Mouse (Mus musculus) forebrain, embryonic 15.5 days (tissue): ENCODE results near the gene Slc25a12. TPM values are rescaled to one million over a fixed set of nuclear protein-coding genes. Genes with fewer than 3 reads are reported as not detected.

ENCODE experiments used
- ATAC-seq: fragments of 200-750 bp; cut with Nextera tagmentation; replicated peaks from 2 replicates; pipeline ENCODE4 v1.8.0; 2017; ENCODE audit warnings: mild to moderate bottlenecking, moderate TSS enrichment, moderate library complexity
- H3K27ac ChIP-seq: fragments of 300-500 bp; sonication (generic); replicated peaks from 2 replicates; pipeline ENCODE4 v1.5.1; 2015; ENCODE audit warnings: mild to moderate bottlenecking, inconsistent platforms
- H3K27me3 ChIP-seq: fragments of 300-500 bp; sonication (generic); 2 replicates; pipeline ENCODE4 v1.6.1; 2015; ENCODE audit warnings: inconsistent platforms
- H3K36me3 ChIP-seq: fragments of 300-500 bp; sonication (generic); 2 replicates; pipeline ENCODE4 v1.6.1; 2015; ENCODE audit warnings: mild to moderate bottlenecking, inconsistent platforms
- H3K4me1 ChIP-seq: fragments of 300-500 bp; sonication (generic); 2 replicates; pipeline ENCODE4 v1.6.1; 2015; ENCODE audit warnings: inconsistent platforms
- H3K4me2 ChIP-seq: fragments of 300-500 bp; sonication (generic); replicated peaks from 2 replicates; pipeline ENCODE4 v1.6.1; 2015; ENCODE audit warnings: mild to moderate bottlenecking, inconsistent platforms
- H3K4me3 ChIP-seq: fragments of 300-500 bp; sonication (generic); 2 replicates; pipeline ENCODE4 v1.5.1; 2015; ENCODE audit warnings: mild to moderate bottlenecking, inconsistent platforms
- H3K9ac ChIP-seq: fragments of 300-500 bp; sonication (generic); replicated peaks from 2 replicates; pipeline ENCODE4 v1.6.1; 2015; ENCODE audit warnings: mild to moderate bottlenecking, inconsistent platforms
- H3K9me3 ChIP-seq: fragments of 300-500 bp; sonication (generic); 2 replicates; pipeline ENCODE4 v1.6.1; 2016; ENCODE audit warnings: inconsistent platforms
- WGBS: fragments of 180-500 bp; shearing (Covaris S2); methylation state at CpG from one replicate; pipeline ENCODE4 v1.1.7; 2015; ENCODE audit warnings: mixed read lengths; 5-methylcytosine and 5-hydroxymethylcytosine counted together
- polyA plus RNA-seq: library from polyadenylated mRNA; unstranded; fragments of >200 nt; fragmentation: Nextera tagmentation; extraction: Ambion mirVana; gene quantifications from 2 replicates; pipeline ENCODE4 v1.2.1, GENCODE M21; 2015

Gene Slc25a12
- polyA plus RNA-seq, 1 experiment from 2014 or later, result 82.0 TPM

DNA sequence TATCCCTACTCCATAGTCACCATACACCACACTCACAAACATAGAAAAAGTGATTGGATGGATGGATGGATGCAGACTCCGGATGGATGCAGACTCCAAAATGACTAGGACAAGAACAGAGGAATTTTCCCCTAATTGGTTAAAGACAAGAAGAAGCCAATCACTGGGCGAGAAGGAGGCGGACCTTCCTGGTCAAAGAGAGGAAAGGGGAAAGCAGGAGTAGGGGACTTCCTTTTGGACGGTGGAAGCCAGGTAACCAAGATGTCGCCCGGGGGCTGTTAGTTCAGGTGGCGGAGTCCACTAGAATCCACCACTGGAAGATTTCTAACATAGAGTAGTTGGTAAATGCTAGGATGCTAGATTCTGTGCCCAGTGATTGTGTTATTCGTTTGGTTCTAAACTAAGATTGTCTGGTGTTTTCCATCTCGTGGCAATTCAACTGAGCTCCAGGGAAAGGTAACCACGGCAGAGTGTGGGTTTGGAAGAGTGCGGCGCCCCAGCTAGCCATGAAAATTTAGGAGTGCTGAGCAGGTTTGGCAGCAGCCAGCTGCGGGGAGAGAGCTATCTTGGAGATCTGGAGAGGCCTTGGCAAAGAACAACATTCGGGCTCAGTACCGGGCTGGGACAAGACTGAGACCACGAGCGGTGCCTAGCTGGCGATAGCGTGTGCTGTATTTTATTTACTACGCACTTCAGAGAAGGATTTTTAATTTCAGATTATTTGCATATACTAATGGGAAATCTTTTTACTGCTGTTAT, 19.6 kb downstream of the Slc25a12 start:
- 94% methylated on average over 20 of the region's 20 CpGs for WGBS
- H3K9me3 ChIP-seq, result no peaks in the 10 kb centered on the region
- ATAC-seq, result no peak

DNA sequence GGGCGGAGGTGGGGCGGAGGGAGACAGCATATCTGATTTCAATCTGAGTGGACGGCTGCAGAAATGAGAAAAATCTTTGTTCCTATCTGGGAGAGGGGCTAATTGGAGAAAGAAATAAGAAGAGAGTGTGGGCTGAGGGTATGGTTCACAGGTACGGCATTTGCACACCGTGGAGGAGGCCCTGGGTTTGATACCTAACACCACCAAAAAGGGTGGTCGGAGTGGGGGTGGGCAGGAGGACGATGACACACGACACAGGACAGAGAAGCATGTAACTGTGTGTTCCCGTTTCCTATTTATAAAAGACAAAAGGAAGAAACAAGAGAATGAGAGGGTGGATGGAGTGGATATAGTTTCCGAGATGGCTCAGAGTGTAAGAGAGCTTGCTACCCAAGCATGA, 20.4 kb downstream of the Slc25a12 start:
- WGBS, result 92% methylated on average over 10 of the region's 10 CpGs

More for the DNA sequence above, 19.6 kb downstream of the Slc25a12 start:
- H3K27me3 ChIP-seq, result no peaks in the 10 kb centered on the region
- H3K4me1 ChIP-seq, result no peaks in the 10 kb centered on the region
- no peak overlapping the region for H3K4me3 ChIP-seq
- H3K4me2 ChIP-seq, result no peak overlapping the region
- peaks cover 15% of the 10 kb centered on the region for H3K36me3 ChIP-seq
- no peak overlapping the region for H3K9ac ChIP-seq
- no peak overlapping the region for H3K27ac ChIP-seq

DNA sequence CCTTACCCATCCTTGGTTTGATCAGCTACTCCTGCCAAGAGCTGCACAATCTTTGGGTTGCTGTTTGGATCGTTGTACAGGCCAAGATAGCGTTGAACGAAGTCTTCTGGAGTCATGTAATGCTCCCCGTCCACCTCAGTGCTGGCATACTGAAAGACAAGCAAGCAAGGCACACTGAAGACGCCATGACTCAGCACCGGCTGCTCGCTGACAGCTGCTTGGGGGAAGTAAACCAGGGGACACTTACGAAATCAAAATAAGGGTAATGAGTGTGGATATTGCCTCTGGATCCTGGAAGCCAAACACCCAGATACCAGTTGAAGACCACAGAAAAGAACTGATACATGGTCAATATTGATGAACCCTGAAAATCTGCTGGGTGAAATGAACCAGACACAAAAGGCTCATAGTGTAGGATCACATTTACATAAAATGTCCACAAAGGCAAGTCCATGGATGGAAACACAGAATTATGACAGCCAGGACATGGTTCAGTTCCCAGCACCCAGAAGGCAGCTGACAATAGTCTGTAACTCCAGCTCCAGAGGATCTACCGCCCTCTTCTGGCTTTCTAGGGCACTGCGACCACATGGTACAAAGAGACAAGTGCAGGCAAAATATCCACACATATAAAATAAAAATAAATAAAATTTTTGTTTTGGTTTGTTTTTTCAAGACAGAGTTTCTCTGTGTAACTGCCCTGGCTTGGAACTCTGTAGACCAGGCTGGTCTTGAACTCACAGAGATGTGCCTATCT, 23.5 kb downstream of the Slc25a12 start:
- no peak overlapping the region for H3K9ac ChIP-seq
- no peak for ATAC-seq
- no peaks in the 10 kb centered on the region for H3K4me1 ChIP-seq
- H3K27ac ChIP-seq, result no peak overlapping the region
- H3K9me3 ChIP-seq, result no peaks in the 10 kb centered on the region
- no peak overlapping the region for H3K4me3 ChIP-seq
- WGBS, result 95% methylated on average over 10 of the region's 10 CpGs
- H3K36me3 ChIP-seq, result peaks cover 20% of the 10 kb centered on the region
- H3K27me3 ChIP-seq, result no peaks in the 10 kb centered on the region
- no peak overlapping the region for H3K4me2 ChIP-seq

More for the DNA sequence above, 20.4 kb downstream of the Slc25a12 start:
- H3K4me2 ChIP-seq, result no peak overlapping the region
- H3K9ac ChIP-seq, result no peak overlapping the region
- H3K36me3 ChIP-seq, result peaks cover 20% of the 10 kb centered on the region
- no peak overlapping the region for H3K27ac ChIP-seq
- no peaks in the 10 kb centered on the region for H3K9me3 ChIP-seq
- no peak for ATAC-seq
- no peaks in the 10 kb centered on the region for H3K27me3 ChIP-seq
- H3K4me1 ChIP-seq, result no peaks in the 10 kb centered on the region
- no peak overlapping the region for H3K4me3 ChIP-seq

DNA sequence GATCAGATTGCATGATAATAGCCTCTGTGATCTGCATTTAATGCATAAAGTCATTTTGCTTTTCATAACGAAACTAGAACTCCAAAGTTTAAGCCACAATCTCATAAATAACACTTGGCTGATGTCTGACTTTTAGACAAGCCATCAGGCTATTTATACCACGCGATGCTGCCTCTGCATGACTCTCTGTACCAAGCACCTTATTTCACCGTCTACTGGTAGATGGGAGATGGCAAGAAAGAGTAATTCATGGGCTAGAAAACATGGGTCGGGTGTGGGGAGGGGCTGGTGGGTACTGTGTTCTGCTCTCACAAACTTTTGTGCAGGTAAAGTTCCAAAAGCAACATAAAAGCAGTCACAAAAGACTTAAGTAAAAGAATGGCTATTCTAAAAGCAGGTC, 27.4 kb downstream of the Slc25a12 start:
- Histone ChIP-seq H3K27ac (no peak overlapping the region), H3K9ac (no peak overlapping the region), H3K27me3 (no peaks in the 10 kb centered on the region), H3K9me3 (no peaks in the 10 kb centered on the region), H3K4me3 (no peak overlapping the region), H3K4me2 (no peak overlapping the region), H3K4me1 (no peaks in the 10 kb centered on the region), H3K36me3 (peaks cover 16% of the 10 kb centered on the region)
- 86% methylated on average over 5 of the region's 5 CpGs for WGBS
- no peak for ATAC-seq

DNA sequence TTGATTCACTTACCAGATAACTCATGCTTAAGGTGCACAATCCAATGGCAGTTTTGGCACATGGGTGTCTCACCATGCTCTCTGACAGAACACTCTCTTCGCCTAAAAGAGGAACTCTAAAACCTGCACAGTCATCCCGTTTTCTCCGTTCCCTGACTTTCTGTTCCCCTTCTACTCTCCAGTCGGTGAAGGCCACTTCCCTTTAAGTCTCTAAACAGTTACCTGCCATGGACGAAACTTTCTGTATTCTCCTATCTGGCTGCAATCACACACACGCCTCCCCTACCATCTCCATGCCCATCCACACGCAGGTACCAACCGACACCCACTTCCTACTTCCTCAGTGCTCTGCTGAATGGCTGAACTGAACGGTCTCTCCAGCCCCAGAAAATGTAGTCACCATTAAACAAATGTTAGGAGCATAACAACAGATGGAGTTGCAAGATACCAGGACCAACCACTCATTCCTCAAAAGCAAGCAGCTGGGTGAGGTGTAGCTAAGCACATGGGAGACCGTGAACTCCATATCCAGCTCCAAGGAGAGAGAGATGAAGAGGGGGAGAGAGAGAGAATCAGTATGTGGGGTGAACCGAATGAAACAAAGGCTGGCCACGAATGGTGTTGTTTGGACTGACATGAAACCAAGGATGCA, 29.3 kb downstream of the Slc25a12 start:
- Histone ChIP-seq H3K9me3 (no peaks in the 10 kb centered on the region), H3K9ac (no peak overlapping the region), H3K4me1 (no peaks in the 10 kb centered on the region), H3K36me3 (peaks cover 10% of the 10 kb centered on the region), H3K4me2 (no peak overlapping the region), H3K27ac (no peak overlapping the region), H3K27me3 (no peaks in the 10 kb centered on the region), H3K4me3 (no peak overlapping the region)
- ATAC-seq, result no peak
- 85% methylated on average over 12 of the region's 12 CpGs for WGBS

DNA sequence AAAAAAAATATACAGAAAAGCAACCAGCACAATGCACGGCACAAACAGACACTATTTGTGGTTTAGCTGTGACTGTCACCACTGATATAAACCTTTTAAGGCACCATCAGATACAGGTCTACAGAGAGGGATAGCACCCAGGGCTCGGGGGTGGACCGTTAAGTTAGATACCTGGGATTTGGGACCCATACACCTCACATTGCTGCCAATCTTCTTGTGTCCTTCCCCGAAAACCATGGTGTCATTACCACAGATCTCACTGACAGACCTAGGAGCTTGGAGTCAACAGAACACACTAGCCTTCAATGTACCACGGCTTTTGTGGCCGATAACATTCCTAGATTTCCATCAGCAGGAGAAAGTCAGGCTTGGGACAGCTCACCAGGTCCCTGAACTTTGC, 30.9 kb downstream of the Slc25a12 start:
- Histone ChIP-seq H3K9me3 (no peaks in the 10 kb centered on the region), H3K4me3 (no peak overlapping the region), H3K4me2 (no peak overlapping the region), H3K36me3 (peaks cover 17% of the 10 kb centered on the region), H3K4me1 (no peaks in the 10 kb centered on the region), H3K9ac (no peak overlapping the region), H3K27me3 (no peaks in the 10 kb centered on the region), H3K27ac (no peak overlapping the region)
- 93% methylated on average over 6 of the region's 6 CpGs for WGBS
- no peak for ATAC-seq

DNA sequence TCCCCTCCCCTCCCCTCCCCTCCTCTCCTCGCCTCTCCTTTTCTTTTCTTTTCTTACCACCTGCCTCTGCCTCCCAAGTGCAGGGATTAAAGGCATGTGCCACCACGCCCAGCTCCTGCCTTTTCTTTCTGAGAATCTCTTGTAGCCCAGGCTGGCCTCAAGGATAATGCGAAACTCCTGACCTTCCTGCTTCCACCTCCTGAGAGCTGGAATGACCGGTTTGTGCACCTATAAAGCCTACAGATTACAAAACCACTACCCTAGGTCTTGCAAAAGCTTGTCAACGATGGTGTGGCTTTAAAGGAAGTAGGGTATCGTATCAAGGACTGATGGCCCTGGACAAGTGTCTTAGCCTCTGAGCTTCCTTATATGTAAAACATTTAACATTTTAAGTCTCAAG, 31.3 kb downstream of the Slc25a12 start:
- Histone ChIP-seq H3K4me1 (no peaks in the 10 kb centered on the region), H3K4me2 (no peak overlapping the region), H3K27me3 (no peaks in the 10 kb centered on the region), H3K36me3 (peaks cover 20% of the 10 kb centered on the region), H3K4me3 (no peak overlapping the region), H3K9me3 (no peaks in the 10 kb centered on the region), H3K9ac (no peak overlapping the region), H3K27ac (no peak overlapping the region)
- ATAC-seq, result no peak
- 79% methylated on average over 5 of the region's 6 CpGs for WGBS

DNA sequence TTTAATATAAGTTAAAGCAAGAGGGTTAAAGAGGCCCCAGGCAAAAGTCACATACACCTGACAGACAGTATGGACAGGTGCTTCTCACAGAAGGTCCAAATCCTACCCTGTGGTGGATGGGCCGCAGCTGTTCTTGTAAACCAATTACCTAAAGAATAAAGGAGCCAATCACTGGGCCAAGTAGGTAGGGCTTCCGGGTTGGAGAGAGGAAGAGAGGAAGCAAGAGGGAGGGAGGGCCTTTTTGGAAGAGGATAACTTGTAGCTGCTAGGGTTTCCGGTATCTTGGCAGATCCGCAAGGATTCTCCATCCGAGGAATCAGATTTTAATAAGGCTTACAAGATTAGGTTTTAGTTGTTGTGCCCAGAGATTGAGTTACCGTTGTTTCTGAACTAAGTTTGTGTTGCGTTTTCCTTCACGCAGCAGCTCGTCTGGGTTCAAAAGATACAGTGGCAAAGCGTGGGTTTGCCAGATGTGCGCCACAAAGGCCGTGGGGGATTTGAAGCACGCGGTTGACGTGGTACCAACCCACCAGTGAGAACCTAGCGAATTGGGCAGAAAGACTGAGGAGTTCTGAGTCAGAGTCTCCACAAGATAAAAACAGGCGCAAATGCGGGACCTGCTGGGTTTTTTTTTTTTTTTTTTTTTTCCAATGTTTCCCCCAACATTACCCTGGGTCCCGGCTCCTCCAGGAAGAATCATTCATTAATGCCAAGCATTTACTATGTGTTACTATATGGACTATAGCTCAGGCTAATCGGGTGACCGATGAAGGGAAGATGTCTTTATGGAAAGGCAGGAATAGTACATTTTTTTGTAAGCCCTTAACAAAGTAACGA, 33.3 kb downstream of the Slc25a12 start:
- no peaks in the 10 kb centered on the region for H3K4me1 ChIP-seq
- H3K9ac ChIP-seq, result no peak overlapping the region
- ATAC-seq, result no peak
- H3K4me2 ChIP-seq, result no peak overlapping the region
- H3K36me3 ChIP-seq, result peaks cover 22% of the 10 kb centered on the region
- no peak overlapping the region for H3K4me3 ChIP-seq
- H3K27me3 ChIP-seq, result no peaks in the 10 kb centered on the region
- WGBS, result 89% methylated on average over 22 of the region's 22 CpGs
- H3K9me3 ChIP-seq, result no peaks in the 10 kb centered on the region
- no peak overlapping the region for H3K27ac ChIP-seq

DNA sequence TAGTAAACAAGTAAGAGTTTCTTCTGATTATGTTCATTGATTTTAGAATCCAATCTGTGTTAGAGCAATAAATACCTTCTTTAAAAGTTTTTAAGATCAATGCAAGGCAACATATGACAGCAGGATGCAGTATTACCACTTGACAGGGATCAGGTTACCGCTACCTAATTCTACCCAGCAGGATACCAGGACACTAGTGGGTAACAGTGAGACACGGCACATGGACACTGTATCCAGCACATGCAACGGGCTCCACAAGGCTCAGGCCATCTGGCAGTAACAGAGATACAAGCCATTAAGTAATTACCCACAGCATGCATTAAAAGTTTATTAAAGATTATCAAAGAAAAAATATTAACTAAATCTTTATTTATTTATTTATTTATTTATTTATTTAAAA, 37.8 kb downstream of the Slc25a12 start:
- Histone ChIP-seq H3K27ac (no peak overlapping the region), H3K4me2 (no peak overlapping the region), H3K9ac (no peak overlapping the region), H3K27me3 (no peaks in the 10 kb centered on the region), H3K9me3 (no peaks in the 10 kb centered on the region), H3K4me3 (no peak overlapping the region), H3K36me3 (peaks cover 22% of the 10 kb centered on the region), H3K4me1 (no peaks in the 10 kb centered on the region)
- ATAC-seq, result no peak
- WGBS, result 86% methylated on average over 3 of the region's 3 CpGs

DNA sequence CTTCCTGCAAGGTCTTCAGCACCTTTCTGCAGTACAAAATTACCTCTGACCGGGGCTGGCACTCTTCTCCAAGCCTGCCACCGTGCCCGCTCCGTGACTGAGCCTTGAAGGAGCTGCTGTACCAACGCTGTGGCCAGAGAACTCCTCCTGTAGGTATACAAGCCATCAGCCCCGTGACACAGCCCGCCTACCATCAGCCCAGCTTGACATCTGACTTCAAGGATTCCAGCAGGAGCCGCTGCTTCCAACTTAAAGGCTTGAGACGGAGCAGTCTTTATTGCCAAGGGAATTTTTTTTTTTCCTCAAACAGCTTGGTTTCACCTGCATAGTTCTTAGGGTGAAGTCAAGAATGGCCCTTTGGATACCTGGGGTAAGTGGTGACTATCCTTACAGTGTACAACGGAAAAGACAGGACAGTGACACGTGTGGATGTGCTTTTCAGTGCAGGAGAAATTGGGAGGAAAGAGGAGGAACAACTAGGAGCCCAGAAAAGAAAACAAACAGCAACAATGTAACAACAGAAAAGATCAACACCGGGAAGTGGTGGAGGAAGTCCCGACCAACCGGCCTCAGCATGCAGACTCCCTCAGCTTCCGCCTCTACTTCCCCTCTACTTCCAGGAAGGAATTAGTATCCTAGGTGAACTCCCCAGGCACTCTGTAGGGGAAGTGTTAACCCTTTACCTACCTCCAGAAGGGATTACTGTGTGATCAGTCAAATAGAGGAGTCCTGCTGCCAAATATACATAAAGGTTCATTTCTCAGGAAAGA, 39.0 kb downstream of the Slc25a12 start:
- Histone ChIP-seq H3K4me1 (no peaks in the 10 kb centered on the region), H3K27me3 (no peaks in the 10 kb centered on the region), H3K4me2 (no peak overlapping the region), H3K9me3 (no peaks in the 10 kb centered on the region), H3K9ac (no peak overlapping the region), H3K4me3 (no peak overlapping the region), H3K27ac (no peak overlapping the region), H3K36me3 (peaks cover 26% of the 10 kb centered on the region)
- ATAC-seq, result no peak
- WGBS, result 70% methylated on average over 15 of the region's 15 CpGs

DNA sequence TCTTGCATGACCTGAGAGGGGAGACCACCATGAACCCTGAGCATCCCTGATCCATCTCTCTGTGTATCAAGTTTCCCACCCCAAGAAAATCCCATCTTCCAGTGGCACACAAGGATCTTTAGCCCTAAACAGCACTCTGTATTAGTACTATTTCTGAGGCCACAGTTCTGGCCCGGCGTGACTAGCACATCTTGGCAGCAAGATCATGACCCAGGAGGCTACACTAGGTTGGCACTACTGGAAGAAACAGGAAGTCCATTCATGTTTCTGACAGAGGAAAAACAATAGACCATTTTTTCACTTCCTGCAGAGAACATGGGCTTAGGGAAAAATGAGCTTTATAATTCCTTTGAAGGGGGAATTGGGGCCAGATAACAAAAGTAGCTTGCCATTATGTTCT, 39.8 kb downstream of the Slc25a12 start:
- ATAC-seq, result no peak
- no peaks in the 10 kb centered on the region for H3K27me3 ChIP-seq
- 84% methylated on average over 2 of the region's 2 CpGs for WGBS

More for the DNA sequence above, 39.8 kb downstream of the Slc25a12 start:
- Histone ChIP-seq H3K9me3 (no peaks in the 10 kb centered on the region), H3K27ac (no peak overlapping the region), H3K4me2 (no peak overlapping the region), H3K9ac (no peak overlapping the region), H3K4me3 (no peak overlapping the region), H3K4me1 (no peaks in the 10 kb centered on the region), H3K36me3 (peaks cover 25% of the 10 kb centered on the region)
